Mouse (Mus musculus) E14TG2a.4 (cell line): ENCODE results near the gene Rgs8.

Experiments
- H3K27me3 ChIP-seq: 2 replicates; pipeline ENCODE4 v1.6.1; 2014; ENCODE audit warnings: low read length, control low read depth; ENCODE audit not compliant: insufficient read depth
- H3K36me3 ChIP-seq: 2 replicates; pipeline ENCODE4 v1.6.1; 2014; ENCODE audit warnings: low read length, control low read depth; ENCODE audit not compliant: insufficient read depth
- H3K4me1 ChIP-seq: replicated peaks from 2 replicates; pipeline ENCODE4 v1.6.1; 2014; ENCODE audit warnings: low read depth, low read length, control low read depth
- H3K4me3 ChIP-seq: replicated peaks from 2 replicates; pipeline ENCODE4 v1.5.1; 2014; ENCODE audit warnings: mild to moderate bottlenecking, low read length
- H3K9me3 ChIP-seq: 2 replicates; pipeline ENCODE4 v1.6.1; 2014; ENCODE audit warnings: low read length, control low read depth
- CTCF ChIP-seq: conservative IDR thresholded peaks from 2 replicates; pipeline ENCODE4 v1.5.1; 2014; ENCODE audit warnings: low read length
- NANOG ChIP-seq: IDR thresholded peaks from 2 replicates; pipeline ENCODE4 v1.6.1; 2014; ENCODE audit warnings: borderline replicate concordance, low read length, mixed read lengths
- POU5F1 ChIP-seq: IDR thresholded peaks from 2 replicates; pipeline ENCODE4 v1.6.1; 2014; ENCODE audit warnings: low read length, borderline replicate concordance

Gene Rgs8

GRCm38 (mm10) chr1:153696093-153696492 lies 43.3 kb downstream of the Rgs8 start:
- Histone ChIP-seq H3K4me1 (peaks cover 25% of the 10 kb centered on the region), H3K27me3 (peaks cover 21% of the 10 kb centered on the region), H3K4me3 (no peak overlapping the region), H3K9me3 (no peaks in the 10 kb centered on the region), H3K36me3 (no peaks in the 10 kb centered on the region)
- no peak for TF ChIP-seq NANOG
- no peak for TF ChIP-seq CTCF
- no peak for TF ChIP-seq POU5F1

GRCm38 (mm10) chr1:153696541-153696940 lies 43.7 kb downstream of the Rgs8 start:
- Histone ChIP-seq H3K9me3 (no peaks in the 10 kb centered on the region), H3K27me3 (peaks cover 21% of the 10 kb centered on the region), H3K36me3 (no peaks in the 10 kb centered on the region), H3K4me3 (no peak overlapping the region), H3K4me1 (peaks cover 25% of the 10 kb centered on the region)
- no peak for TF ChIP-seq NANOG
- TF ChIP-seq CTCF, result no peak

GRCm38 (mm10) chr1:153697581-153698251 lies 44.9 kb downstream of the Rgs8 start:
- Histone ChIP-seq H3K9me3 (no peaks in the 10 kb centered on the region), H3K27me3 (peaks cover 25% of the 10 kb centered on the region), H3K36me3 (no peaks in the 10 kb centered on the region), H3K4me3 (no peak overlapping the region), H3K4me1 (peaks cover 25% of the 10 kb centered on the region)
- no peak for TF ChIP-seq POU5F1
- no peak for TF ChIP-seq NANOG

- peaks cover 25% of the 10 kb centered on the region for H3K27me3 ChIP-seq
- no peak overlapping the region for H3K4me3 ChIP-seq
- H3K36me3 ChIP-seq, result no peaks in the 10 kb centered on the region
- H3K4me1 ChIP-seq, result peaks cover 24% of the 10 kb centered on the region
- no peaks in the 10 kb centered on the region for H3K9me3 ChIP-seq
- TF ChIP-seq POU5F1 (no peak), CTCF (no peak), NANOG (no peak)
These were observed 45.7 kb downstream of the Rgs8 start for GRCm38 (mm10) chr1:153698311-153699084.

- no peak for TF ChIP-seq CTCF
- no peak for TF ChIP-seq POU5F1
- TF ChIP-seq NANOG, result no peak
- peaks cover 41% of the 10 kb centered on the region for H3K4me1 ChIP-seq
- H3K27me3 ChIP-seq, result peaks cover 25% of the 10 kb centered on the region
- H3K9me3 ChIP-seq, result no peaks in the 10 kb centered on the region
- no peaks in the 10 kb centered on the region for H3K36me3 ChIP-seq
- H3K4me3 ChIP-seq, result no peak overlapping the region
These were observed 47.7 kb downstream of the Rgs8 start for GRCm38 (mm10) chr1:153700448-153701063.

GRCm38 (mm10) chr1:153701461-153701860 lies 48.6 kb downstream of the Rgs8 start:
- no peak overlapping the region for H3K4me3 ChIP-seq
- no peak for TF ChIP-seq POU5F1
- TF ChIP-seq NANOG, result no peak
- TF ChIP-seq CTCF, result no peak
- H3K9me3 ChIP-seq, result no peaks in the 10 kb centered on the region
- H3K36me3 ChIP-seq, result no peaks in the 10 kb centered on the region
- peaks cover 24% of the 10 kb centered on the region for H3K27me3 ChIP-seq
- H3K4me1 ChIP-seq, result peaks cover 44% of the 10 kb centered on the region

GRCm38 (mm10) chr1:153702166-153702852 lies 49.5 kb downstream of the Rgs8 start:
- TF ChIP-seq CTCF, result no peak
- TF ChIP-seq POU5F1, result no peak
- no peak for TF ChIP-seq NANOG
- peaks cover 16% of the 10 kb centered on the region for H3K27me3 ChIP-seq
- peaks cover 38% of the 10 kb centered on the region for H3K4me1 ChIP-seq
- no peak overlapping the region for H3K4me3 ChIP-seq
- no peaks in the 10 kb centered on the region for H3K36me3 ChIP-seq
- H3K9me3 ChIP-seq, result no peaks in the 10 kb centered on the region

GRCm38 (mm10) chr1:153702853-153703410 lies 50.1 kb downstream of the Rgs8 start:
- Histone ChIP-seq H3K27me3 (peaks cover 16% of the 10 kb centered on the region), H3K36me3 (no peaks in the 10 kb centered on the region), H3K4me3 (no peak overlapping the region), H3K9me3 (no peaks in the 10 kb centered on the region), H3K4me1 (peaks cover 32% of the 10 kb centered on the region)
- TF ChIP-seq CTCF (no peak), POU5F1 (no peak), NANOG (no peak)
